Mouse (Mus musculus) hematopoietic stem cell, adult 5-6 weeks (primary cell): ENCODE measurements around the gene Fanca. TPM values are rescaled to one million over a fixed set of nuclear protein-coding genes. Genes with fewer than 3 reads are reported as not detected.
A peak's percentile ranks its signal among the peaks of the same experiment; 100 is the strongest.

Source experiments
- ATAC-seq, 2 experiments: fragments of 125-278 bp in 1 of 2; replicated peaks in 1 of 2; 2 replicates each; pipeline ENCODE4 v1.8.0; 2016 to 2017; ENCODE audit warnings: inconsistent platforms in 2 of 2, mild to moderate bottlenecking in 2 of 2, moderate number of reproducible peaks in 2 of 2, low read depth in 1 of 2, moderate TSS enrichment in 1 of 2; ENCODE audit not compliant: low FRiP score in 2 of 2, poor library complexity in 2 of 2, severe bottlenecking in 2 of 2, insufficient read depth in 1 of 2, low TSS enrichment in 1 of 2
- total RNA-seq: library from RNA; stranded (forward); fragments of 172-1452, 232-1000 nt; gene quantifications from 2 replicates; pipeline ENCODE4 v1.2.3, GENCODE M21; 2017

The Fanca gene
- total RNA-seq, 1 experiment from 2014 or later: 38.5 TPM

GRCm38 (mm10) chr8:123333091-123333587 is 14.8 kb upstream of the Fanca start:
- ATAC-seq: no peak

- ATAC-seq: peak; percentile 50 to 75
These were observed 14.1 kb upstream of the Fanca start, which contains the start of gene Spire2 for GRCm38 (mm10) chr8:123332262-123333090. Gene Spire2, plus strand, starts transcription at chr8:123332713.

- no peak for ATAC-seq
These were observed 13.4 kb upstream of the Fanca start for GRCm38 (mm10) chr8:123331810-123332209.

- ATAC-seq: no peak
These were observed 12.9 kb upstream of the Fanca start for GRCm38 (mm10) chr8:123331301-123331700.

GRCm38 (mm10) chr8:123330701-123331100 is 12.3 kb upstream of the Fanca start:
- ATAC-seq: no peak

GRCm38 (mm10) chr8:123329961-123330360 is 11.6 kb upstream of the Fanca start:
- no peak for ATAC-seq

- ATAC-seq: no peak
These were observed 11.0 kb upstream of the Fanca start for GRCm38 (mm10) chr8:123329350-123329749.

GRCm38 (mm10) chr8:123328552-123328951 is 10.2 kb upstream of the Fanca start:
- ATAC-seq: no peak

- 0 out of 4 replicates have a peak, but pooled peaks of 1 of the 2 experiments have one; percentile 54 for ATAC-seq
These were observed 1.3 kb upstream of the Fanca start for GRCm38 (mm10) chr8:123319522-123320164.

- peak; percentile 7 to 31; a peak in 2 of 4 replicates for ATAC-seq
These were observed 452 bp downstream of the Fanca start for GRCm38 (mm10) chr8:123317781-123318466.

GRCm38 (mm10) chr8:123308738-123309137 is 9.6 kb downstream of the Fanca start:
- no peak for ATAC-seq

GRCm38 (mm10) chr8:123298301-123298700 is 20.1 kb downstream of the Fanca start:
- no peak for ATAC-seq

GRCm38 (mm10) chr8:123292785-123293184 is 25.6 kb downstream of the Fanca start:
- no peak for ATAC-seq

GRCm38 (mm10) chr8:123292281-123292680 is 26.1 kb downstream of the Fanca start:
- no peak for ATAC-seq

GRCm38 (mm10) chr8:123291716-123292115 is 26.7 kb downstream of the Fanca start:
- no peak for ATAC-seq

- no peak for ATAC-seq
These were observed 27.7 kb downstream of the Fanca start for GRCm38 (mm10) chr8:123290679-123291078.

GRCm38 (mm10) chr8:123290166-123290565 is 28.2 kb downstream of the Fanca start:
- ATAC-seq: no peak

- no peak for ATAC-seq
These were observed 31.0 kb downstream of the Fanca start for GRCm38 (mm10) chr8:123287362-123287761.
